Mouse (Mus musculus) adrenal gland, postnatal 25 days (tissue): ENCODE results near the gene Cd80. TPM values are rescaled to one million over a fixed set of nuclear protein-coding genes. Genes with fewer than 3 reads are reported as not detected.
"Not testable (repeated sequence)": the region's sequence is repeated elsewhere in the genome, so short reads cannot be mapped to it uniquely, and the experiment has no call there.

Experiments
- DNase-seq: peaks from one replicate; pipeline ENCODE4 v3.0.0; 2021; ENCODE audit warnings: mixed read lengths
- total RNA-seq: library from RNA; stranded (reverse); gene quantifications from 2 replicates; pipeline ENCODE4 v1.2.3, GENCODE M21; 2021

Gene Cd80
- total RNA-seq, 1 experiment from 2014 or later: 0.67 TPM

GRCm38 (mm10) chr16:38472507-38472873 lies 17.1 kb downstream of the Cd80 start:
- no peak for DNase-seq

DNA sequence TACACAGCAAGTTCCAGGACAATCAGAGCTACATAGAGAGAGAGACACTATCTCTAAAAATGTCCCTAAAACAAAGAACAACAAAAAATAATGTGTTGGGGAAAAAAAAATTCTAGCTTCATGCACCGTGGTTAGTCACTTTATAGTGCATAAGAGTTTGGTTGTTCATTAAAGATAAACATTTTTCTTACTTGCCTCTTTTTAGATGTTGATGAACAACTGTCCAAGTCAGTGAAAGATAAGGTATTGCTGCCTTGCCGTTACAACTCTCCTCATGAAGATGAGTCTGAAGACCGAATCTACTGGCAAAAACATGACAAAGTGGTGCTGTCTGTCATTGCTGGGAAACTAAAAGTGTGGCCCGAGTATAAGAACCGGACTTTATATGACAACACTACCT lies 18.3 kb downstream of the Cd80 start:
- no peak for DNase-seq

DNA sequence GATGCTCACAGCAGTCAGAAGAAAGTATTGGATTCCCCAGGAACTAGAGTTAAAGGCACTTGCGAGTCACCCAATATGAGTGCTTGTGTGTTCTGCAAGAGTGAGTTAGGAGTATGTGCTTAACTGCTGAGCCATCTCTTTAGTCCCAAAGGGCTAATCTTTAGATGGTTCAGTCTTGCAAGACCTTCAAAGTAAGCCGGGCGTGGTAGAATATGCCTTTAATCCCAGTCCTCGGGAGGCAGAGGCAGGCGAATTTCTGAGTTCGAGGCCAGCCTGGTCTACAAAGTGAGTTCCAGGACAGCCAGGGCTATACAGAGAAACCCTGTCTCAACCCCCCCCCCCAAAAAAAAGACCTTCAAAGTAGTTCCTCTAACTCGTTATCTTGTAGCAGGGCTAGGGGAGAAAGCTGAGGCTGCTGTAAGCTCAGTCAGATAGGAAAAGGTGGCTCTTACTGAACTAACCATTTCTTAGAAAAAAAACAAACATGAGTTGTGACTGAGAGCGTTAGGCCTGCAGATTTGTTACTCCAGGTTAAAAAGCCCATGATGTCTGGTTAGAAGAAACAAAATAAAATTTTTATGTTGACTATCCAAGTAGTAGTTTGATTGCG lies 19.4 kb downstream of the Cd80 start:
- no peak for DNase-seq

DNA sequence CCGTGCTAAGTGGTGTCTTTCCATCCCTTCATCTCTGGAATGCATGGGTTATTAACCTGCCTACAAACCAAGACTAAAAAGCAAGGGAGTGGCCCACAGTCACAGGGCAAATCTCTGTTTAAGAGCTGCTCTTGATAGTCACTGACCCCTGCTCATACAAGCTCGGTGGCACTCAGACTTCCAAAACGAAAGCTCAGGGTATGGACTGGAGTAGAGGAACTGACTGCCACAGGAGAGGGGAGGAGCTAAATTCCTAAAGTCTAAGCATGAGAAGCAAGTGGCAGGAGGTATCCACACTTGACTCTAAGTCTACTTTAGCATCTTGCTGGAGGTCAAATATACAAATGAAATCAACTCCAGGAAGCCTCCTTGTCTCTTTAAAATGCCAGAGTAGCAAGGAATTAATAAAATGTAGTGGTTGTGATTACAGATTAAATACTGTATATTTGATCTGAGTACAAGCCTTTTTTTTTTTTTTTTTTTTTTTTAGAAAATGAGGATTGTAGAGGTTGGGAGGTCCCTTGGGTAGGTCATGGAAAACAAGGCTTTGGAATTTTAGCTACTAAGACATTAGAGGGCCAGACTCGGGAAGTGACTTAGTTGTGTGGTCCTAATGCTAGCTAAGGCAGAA lies 20.4 kb downstream of the Cd80 start:
- DNase-seq: no peak

DNA sequence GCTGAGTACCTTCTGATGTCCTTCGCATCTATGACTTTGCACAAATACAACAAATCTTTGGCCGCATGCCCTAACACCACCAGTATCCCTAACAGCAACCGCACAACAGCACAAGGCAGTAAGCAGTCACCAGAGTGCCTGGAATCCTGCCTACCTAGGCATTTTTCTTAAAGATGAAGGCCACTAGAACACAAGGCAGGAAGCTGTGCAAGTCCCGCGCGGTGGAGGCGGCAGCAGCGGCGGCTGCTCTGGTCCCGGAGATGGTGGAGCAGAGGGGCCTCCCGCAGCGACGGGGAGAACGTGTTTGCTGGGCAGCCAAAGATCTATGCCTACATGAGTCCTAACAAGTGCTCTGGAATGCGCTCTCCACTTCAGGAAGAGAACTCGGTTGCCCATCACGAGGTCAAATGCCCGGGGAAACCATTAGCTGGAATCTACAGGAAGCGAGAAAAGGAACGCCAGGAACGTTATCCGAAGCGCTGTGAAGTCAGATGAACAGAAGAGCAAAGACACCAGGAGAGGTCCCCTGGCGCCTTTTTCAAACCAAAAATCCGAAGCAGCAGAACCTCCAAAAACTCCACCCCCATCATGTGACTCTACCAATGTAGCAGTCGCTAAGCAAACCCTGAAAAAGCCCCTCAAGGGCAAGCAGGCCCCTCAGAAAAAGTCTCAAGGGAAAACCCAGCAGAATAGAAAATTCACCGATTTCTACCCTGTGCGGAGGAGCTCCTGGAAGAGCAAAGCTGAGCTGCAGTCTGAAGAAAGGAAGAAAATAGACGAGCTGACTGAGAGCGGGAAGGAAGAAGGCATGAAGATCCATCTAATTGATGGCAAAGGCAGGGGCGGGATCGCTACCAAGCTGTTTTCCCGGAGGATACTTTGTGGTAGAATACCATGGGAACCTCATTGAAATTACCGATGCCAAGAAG lies 21.2 kb downstream of the Cd80 start:
- DNase-seq: peak; percentile 48

- not testable (repeated sequence) for DNase-seq
Observed at GRCm38 (mm10) chr16:38477241-38477608, 21.9 kb downstream of the Cd80 start.

- no peak for DNase-seq
Observed at GRCm38 (mm10) chr16:38478296-38478695, 22.9 kb downstream of the Cd80 start.

DNA sequence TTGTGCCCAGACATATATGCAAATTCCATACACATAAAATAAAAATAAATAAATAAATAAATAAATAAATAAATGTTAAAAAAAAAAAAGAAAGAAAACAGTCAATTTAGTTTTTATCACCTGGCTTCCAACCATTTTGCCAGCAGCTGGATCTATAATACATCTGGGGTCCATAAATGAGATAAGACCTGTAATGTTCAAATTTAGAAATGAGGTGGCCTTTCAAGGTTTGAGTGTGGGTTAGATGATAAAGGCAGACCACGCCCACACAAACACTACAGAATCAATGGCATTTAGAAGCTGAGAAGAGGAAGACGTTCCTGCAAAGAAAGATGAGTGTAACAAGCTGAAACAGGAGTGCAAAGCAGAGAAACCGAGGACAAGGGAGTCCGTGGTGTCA lies 26.0 kb downstream of the Cd80 start:
- DNase-seq: no peak

DNA sequence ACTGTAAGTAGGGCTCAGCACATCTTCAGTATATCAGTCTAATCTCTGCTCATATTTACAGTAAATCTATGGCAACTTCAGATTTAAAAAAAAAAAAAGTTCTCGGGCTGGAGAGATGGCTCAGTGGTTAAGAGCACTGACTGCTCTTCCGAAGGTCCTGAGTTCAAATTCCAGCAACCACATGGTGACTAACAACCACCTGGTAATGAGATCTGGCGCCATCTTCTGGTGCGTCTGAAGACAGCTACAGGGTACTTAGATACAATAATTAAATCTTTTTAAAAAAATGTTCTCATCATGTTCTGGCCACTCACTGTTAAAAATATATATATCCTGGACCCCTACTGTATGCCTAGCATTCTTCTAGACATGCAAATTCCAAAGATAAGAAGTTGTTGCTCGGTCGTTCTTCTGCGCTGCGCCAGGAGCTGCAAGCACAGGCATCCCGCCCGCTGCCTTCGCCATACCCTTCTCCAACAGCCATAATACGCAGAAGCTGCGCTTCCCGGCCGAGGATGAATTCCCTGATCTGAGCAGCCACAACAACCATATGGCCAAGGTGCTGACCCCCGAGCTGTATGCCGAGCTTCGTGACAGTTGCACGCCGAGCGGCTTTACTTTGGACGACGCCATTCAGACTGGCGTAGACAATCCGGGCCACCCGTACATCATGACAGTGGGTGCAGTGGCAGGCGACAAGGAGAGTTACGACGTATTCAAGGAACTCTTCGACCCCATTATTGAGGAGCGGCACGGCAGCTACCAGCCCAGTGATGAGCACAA lies 27.6 kb downstream of the Cd80 start:
- DNase-seq: peak; percentile 47

DNA sequence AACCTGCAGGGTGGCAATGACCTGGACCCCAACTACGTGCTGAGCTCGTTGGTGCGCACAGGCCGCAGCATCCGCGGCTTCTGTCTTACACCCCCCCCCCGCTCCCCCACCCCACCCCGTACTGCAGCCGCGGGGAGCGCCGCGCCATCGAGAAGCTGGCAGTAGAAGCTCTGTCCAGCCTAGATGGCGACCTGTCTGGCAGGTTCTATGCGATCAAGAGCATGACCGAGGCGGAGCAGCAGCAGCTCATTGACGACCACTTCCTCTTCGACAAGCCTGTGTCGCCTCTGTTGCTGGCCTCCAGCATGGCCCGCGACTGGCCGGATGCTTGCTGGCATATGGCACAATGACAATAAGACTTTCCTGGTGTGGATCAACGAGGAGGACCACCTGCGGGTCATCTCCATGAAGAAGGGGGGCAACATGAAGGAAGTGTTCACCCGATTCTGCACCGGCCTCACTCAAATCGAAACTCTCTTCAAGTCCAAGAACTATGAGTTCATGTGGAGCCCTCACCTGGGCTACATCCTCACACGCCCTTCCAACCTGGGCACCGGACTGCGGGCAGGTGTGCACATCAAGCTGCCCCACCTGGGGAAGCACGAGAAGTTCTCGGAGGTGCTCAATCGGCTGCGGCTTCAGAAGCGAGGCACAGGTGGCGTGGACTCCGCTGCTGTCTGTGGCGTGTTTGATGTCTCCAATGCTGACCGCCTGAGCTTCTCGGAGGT lies 28.4 kb downstream of the Cd80 start:
- DNase-seq: no peak

DNA sequence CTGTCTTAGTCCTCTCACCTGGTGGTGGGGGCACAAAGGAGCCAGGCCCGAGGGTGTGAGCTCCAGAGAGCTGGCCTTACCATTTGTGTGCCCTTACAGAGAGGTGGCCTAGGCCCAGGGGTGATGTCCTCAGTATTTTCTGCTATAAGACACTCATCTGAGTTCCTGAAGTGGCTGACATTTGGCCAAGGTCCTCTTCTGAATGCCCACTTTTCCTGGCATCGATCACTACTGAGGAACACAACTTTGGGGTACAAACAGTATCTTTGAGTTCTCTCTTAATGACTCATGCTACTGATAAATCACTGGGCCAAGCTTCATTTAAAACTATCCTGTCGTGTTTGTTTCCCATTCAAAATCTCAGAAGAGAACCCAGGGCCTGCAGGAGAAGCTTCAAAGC lies 37.2 kb downstream of the Cd80 start:
- no peak for DNase-seq

DNA sequence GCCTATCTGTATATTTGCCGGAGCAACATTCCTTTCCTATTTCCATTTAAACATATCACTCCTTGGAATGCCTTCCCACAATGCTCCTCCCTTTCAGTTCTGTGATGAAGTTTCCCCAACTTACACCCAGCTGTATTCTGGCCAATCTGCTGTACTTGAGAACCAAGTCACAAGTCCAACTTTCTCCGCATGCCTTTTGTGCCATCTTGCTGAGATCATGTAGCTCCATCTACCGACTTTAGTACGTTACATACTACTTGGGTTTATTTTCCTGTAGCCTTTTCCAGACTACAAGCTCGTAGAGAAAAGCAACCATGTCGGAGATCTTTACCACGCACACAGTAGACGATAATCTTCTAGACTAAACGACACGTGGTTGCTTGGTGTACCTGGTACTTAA lies 38.5 kb downstream of the Cd80 start:
- no peak for DNase-seq

DNA sequence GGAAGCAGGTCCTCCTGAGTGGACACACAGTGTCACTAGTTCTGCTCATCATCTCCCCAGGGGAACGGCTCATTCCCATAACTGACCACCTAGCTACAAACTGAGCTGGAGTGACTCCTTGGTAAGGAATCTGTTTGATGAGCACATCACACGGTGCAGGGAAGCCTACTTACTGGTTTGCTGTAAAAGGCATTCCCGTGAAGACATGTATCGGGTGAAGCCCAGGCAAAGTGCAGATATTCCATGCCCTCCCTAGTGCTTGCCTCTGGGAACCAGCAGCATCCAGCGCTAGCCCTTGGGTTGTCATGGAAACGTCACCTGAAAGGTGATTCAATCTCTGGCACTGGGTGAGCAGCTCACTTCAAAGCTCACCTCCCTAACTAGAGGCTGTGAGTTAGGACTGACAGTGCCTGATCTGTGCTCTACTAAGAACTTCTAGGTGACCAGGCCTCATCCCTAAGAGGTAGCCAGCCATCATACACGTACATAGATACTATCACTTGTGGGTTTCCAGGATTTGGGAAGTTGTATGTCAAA lies 41.3 kb downstream of the Cd80 start:
- DNase-seq: no peak

DNA sequence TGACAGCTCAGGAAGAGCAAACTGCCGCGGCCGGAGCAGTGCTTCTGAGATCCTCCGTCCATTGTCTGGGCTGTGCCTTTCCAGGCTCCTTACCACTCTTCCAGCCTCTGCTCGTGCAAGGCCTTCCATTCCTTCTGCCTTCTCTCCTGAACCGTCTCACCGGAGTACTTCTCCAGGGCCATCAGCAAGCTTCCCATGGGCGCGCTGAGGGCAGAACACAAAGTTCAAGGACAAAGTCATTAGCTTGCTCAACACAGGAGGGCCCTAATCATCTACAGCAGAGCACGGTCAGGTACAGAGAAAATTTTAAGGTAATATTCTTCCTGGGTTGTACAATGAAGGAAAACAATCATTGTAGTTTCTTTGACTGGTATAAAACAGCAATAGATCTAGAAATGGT lies 47.1 kb downstream of the Cd80 start:
- no peak for DNase-seq

GRCm38 (mm10) chr16:38503528-38503927 lies 48.2 kb downstream of the Cd80 start:
- no peak for DNase-seq

- peak; percentile 50 for DNase-seq
Observed at GRCm38 (mm10) chr16:38506041-38506634, 50.8 kb downstream of the Cd80 start.

DNA sequence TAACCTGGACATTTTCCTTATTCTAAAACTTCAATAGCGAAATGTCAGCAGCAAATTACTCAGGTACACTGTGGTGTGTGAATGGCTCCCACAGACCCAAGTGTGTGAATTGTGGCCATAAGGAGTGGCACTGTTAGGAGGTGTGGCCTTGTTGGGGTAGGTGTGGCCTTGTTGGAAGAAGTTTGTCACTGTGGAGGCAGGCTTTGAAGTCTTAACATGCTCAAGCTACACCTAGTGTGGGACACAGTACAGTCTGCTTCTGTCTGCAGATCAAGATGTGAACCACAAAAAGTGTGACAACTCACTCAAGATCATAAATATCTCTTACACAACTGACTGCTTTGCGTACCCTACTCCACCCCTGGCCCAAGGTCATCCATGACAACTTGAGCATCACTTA lies 55.5 kb downstream of the Cd80 start:
- no peak for DNase-seq

DNA sequence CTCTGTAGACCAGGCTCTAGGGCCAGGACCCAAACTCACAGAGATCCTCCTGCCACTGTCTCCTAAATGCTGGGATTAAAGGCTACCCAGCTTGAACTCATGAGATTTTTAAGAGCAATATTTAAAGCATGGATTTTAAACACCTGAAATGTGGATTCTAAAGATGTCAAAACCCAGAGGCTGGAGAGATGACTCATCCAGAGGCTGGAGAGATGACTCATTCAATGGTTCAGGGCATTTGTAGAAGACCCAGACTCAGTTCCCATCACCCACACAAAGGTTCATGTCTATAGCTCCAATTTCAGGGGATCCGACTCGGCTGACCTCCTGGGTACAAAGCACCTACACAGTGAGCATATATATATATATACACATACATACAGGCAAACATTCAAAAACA lies 63.8 kb downstream of the Cd80 start:
- no peak for DNase-seq

- DNase-seq: no peak
Observed at GRCm38 (mm10) chr16:38521211-38521987, 66.0 kb downstream of the Cd80 start.
